Mouse (Mus musculus) left cerebral cortex, adult 9 months (tissue): ENCODE data around the gene Tmem164.
"Not testable (repeated sequence)": the region's sequence is repeated elsewhere in the genome, so short reads cannot be mapped to it uniquely, and the experiment has no call there.

ENCODE experiments used
- DNase-seq, 2 experiments: peaks; one replicate each; pipeline ENCODE4 v3.0.0; 2022; ENCODE audit warnings: low spot score in 2 of 2

Gene Tmem164

GRCm38 (mm10) chrX:142681056-142681615, at the start of gene Tmem164:
Gene Tmem164 (plus strand): TSS chrX:142681406.
- peak; percentile 13 to 31 for DNase-seq

DNA sequence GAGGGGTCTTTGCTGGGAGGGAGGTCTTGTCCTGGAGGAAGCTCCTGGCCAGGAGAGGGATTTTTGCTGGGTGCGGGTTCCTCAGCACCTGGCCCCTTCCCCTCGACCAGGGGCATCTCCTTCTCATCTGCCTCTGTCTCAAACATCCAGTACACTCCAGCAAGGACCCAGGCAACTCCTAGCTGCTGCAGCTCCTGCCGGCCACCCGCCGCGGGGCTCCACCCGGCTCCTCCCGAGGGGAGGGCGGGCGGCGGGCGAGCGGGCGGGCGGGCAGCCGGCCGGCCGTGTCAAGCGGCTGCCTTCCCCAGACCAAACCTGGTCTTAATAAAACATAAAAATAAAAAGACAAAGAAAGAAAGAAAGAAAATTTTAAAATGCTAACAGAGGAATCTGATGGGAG, 48.2 kb upstream of the Tmem164 start:
- DNase-seq, result not testable (repeated sequence)

GRCm38 (mm10) chrX:142647202-142647601, 34.0 kb upstream of the Tmem164 start:
- no peak for DNase-seq

- no peak for DNase-seq
These were observed 31.0 kb upstream of the Tmem164 start for GRCm38 (mm10) chrX:142650117-142650764.

- no peak for DNase-seq
These were observed 16.3 kb upstream of the Tmem164 start for GRCm38 (mm10) chrX:142664704-142665422.

DNA sequence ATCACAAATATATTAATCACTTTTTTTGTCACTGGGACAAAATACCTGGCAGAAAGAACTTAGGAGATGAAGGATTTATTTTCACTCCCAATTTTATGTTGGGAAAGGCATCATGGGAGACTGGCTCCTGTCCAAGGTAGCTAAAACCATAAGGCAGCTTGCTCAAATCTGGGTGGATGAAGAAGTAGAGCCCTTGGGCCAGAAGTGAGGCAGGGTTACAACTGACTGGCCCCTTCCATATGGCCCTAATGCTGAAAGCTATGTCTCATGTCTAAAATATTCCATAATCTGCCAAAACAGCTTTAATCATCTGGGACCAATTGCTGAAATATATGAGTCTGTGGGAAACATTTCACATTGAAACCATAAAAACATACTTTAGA, 15.8 kb upstream of the Tmem164 start:
- no peak for DNase-seq

DNA sequence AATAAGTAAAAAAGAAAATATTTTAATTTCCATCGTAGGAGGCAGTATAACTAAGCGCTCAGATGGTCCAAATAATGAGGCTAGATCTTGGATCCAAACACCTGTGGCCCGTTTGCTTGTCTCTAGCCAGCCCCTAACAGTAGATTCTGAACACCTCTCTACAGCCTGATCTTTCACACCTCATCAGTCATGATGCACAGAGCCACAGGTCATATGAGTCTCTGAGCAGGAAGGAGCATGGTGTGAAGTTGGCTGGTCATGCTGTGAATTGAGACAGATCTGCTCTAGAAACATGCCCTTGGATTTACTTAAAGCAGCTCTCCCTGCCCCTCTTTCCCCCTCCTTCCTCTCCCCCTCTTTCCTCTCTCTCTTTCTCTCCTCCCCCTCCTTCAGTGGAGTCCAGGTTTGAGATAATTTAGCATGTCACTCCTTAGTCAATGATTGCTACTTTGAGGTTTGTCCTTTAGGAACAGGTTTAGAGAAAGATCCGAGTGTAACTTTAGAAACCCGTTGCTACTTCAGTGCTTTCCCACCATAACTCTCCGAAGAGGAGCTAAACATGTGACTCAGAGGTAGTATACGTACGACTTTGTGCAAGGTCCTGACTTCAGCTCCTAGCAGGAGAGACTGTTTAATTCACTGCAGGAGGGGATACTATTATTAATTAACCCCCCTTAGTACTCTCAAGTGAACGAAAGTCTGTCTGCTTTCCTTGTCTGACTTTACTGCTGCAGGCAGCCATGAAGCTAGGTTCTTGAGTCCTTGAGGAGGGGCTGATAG, 11.7 kb upstream of the Tmem164 start:
- DNase-seq, result no peak

DNA sequence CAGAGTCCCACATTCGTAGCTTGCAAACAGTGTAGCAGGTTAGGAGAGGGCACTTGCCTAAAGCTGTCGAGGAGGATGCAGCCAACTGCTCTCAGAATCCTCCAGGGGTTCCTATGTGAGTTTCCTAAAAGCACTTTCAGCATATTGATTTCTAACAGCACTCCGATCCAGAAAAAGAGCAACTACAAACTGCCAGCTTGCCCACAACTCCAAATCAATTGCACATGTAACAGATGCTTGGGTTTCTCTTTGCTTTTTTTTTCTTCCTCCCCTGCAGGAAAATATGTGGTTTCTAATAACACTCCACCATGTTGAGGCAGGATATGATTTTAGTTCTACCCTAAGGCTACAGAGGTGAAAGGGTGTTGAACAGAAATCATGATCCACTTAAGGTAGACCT, 11.1 kb upstream of the Tmem164 start:
- no peak for DNase-seq

- no peak for DNase-seq
These were observed 10.1 kb upstream of the Tmem164 start for GRCm38 (mm10) chrX:142671141-142671540.

DNA sequence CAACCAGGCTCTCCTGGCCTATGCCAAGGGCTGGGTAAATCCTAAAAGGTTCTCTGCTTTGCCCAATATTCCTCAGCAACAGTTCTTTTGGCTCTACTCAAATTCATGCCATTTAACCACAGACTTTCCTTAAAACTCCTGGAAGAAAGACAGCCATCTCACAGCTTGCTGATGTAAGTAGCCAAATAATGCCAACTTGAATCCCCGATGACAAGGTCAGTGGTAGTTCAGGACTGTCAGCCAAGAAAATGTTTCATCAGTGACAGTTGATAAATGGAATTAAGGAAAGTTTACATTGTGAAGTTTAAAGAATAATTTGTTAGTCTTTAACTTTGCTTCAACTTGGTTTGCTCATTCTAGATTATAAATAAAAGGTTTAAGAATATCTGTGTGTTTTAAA, 8.5 kb upstream of the Tmem164 start:
- no peak for DNase-seq

DNA sequence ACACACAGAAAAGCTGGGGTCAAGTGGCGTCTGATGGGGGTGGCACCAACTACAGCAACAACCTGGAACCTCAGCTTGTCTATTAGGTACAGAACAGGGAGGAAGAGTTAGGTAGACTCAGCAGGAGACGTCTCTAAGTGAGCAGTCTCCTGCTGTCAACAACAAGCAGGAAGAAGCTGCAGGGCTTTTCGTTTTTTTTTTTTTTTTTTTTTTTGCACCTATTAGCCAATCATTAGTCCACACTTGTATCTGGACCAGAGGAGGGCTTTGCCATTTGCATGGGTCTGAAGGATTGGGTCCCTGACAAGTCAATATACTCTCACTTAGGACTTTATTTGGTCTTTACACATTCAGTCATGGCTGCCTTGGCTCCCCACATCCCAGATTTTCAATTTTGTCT, 4.0 kb upstream of the Tmem164 start:
- no peak for DNase-seq

- no peak for DNase-seq
These were observed 2.4 kb upstream of the Tmem164 start for GRCm38 (mm10) chrX:142678499-142679474.

DNA sequence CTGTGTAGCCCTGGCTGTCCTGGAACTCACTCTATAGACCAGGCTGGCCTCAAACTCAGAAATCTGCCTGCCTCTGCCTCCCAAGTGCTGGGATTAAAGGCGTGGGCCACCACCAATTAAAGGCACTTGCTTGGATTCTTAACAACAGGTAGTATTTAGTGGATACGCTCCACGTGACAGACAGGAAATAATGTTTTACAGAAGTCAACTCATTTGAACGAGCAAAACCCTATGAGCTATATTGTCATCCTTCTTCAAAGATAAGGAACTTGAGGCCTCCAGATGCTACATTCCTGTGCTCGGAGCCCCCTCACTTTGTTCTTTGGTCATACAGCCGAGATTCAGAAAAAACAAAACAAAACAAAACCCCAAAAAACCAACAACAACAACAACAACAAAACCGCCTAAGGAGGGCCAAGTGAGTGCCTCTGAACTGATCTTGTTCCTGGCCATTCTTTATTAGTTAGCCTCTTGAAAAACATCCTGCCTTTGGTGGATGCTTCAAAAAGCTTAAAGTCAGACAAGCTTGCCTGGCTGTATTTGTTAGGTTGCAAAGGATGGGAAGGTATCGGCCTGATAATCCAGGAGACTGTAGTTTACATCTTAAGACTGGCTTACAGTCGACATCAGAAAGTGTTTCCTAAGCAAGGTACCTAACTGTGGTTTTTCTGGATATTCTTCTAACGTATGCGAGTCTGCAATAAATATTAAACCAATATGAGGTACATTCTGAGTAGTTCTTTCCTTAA, 1.5 kb upstream of the Tmem164 start:
- DNase-seq, result no peak

- DNase-seq, result peak in 1 of 2 experiments; percentile 22
These were observed 683 bp upstream of the Tmem164 start for GRCm38 (mm10) chrX:142680391-142681055.

- DNase-seq, result no peak
These were observed 473 bp downstream of the Tmem164 start for GRCm38 (mm10) chrX:142681616-142682141.

GRCm38 (mm10) chrX:142682176-142682820, 1.1 kb downstream of the Tmem164 start:
- DNase-seq, result no peak

DNA sequence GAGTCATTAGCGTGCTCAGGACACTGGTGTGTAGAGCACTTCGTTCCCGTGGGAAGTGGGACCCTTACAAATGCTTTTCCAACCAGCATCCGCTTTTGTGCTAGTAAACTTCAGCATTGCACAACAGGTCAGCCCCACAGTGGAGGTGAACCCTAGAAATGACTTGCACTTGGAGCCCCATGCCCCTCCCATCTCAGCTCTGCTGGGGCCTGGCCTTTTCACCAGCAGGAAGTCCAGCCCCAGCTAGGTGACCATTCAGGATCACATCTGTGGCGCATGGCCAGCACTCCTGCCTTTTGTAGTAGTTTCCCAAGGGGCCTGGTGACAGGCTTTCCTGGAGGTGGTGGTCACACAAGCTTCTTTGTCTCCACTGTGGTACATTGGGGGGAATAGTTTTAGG, 1.8 kb downstream of the Tmem164 start:
- DNase-seq, result no peak

- no peak for DNase-seq
These were observed 3.5 kb downstream of the Tmem164 start for GRCm38 (mm10) chrX:142684674-142685073.

DNA sequence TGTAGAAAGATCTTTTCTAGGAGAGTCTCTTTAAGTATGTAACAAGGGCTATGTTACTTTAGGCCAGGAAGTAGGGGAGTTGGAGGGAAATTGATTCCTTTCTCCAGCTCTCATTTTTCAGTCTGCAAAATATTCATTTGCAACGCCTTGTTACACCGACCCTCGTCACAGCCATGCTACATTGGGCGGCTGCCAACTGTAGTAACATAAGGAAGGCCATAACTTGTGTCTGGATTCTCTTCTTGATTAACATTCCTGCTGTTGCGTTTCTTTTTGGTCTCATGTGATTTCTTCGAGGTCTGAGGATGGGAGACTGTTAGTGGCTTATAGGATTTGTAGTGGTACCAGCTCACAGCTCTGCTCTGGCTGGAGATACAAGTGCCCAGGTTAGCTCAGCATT, 4.5 kb downstream of the Tmem164 start:
- DNase-seq, result no peak
